Mouse (Mus musculus) kidney, adult 2 months (tissue): ENCODE results near the gene Prrt2. TPM values are rescaled to one million over a fixed set of nuclear protein-coding genes. Genes with fewer than 3 reads are reported as not detected.

ENCODE experiments used
- DNase-seq: peaks from one replicate; pipeline ENCODE4 v3.0.0; 2021
- H3K27ac ChIP-seq: fragments of 200-500 bp; 2 replicates; pipeline ENCODE4 v1.5.1; 2012; ENCODE audit warnings: low read depth, low read length, control low read depth, inconsistent platforms; ENCODE audit not compliant: insufficient read depth
- H3K27me3 ChIP-seq: fragments of 200-500 bp; replicated peaks from 2 replicates; pipeline ENCODE4 v1.6.1; 2012; ENCODE audit warnings: mild to moderate bottlenecking, moderate library complexity, low read length, inconsistent platforms; ENCODE audit not compliant: control insufficient read depth, insufficient read depth
- H3K36me3 ChIP-seq: fragments of 200-500 bp; 2 replicates; pipeline ENCODE4 v1.6.1; 2012; ENCODE audit warnings: mild to moderate bottlenecking, moderate library complexity, low read length, inconsistent platforms; ENCODE audit not compliant: control insufficient read depth, insufficient read depth
- H3K4me1 ChIP-seq: fragments of 200-500 bp; 2 replicates; pipeline ENCODE4 v1.6.1; 2011; ENCODE audit warnings: low read length; ENCODE audit not compliant: control insufficient read depth, insufficient read depth
- H3K4me3 ChIP-seq: fragments of 200-500 bp; 2 replicates; pipeline ENCODE4 v1.5.1; 2011; ENCODE audit warnings: mild to moderate bottlenecking, low read depth, low read length, control low read depth; ENCODE audit not compliant: insufficient read depth
- CTCF ChIP-seq: fragments of 200-500 bp; conservative IDR thresholded peaks from 2 replicates; pipeline ENCODE4 v1.5.1; 2011; ENCODE audit warnings: low read depth, mild to moderate bottlenecking, control low read depth, low read length, moderate library complexity, mixed read lengths; ENCODE audit not compliant: insufficient read depth, insufficient read length
- POLR2A ChIP-seq: fragments of 200-500 bp; IDR thresholded peaks from one replicate; pipeline ENCODE4 v1.6.1; 2011; ENCODE audit warnings: low read depth, low read length, control low read depth
- WGBS: fragments of 180-500 bp; shearing (Covaris S2); methylation state at CpG from one replicate; pipeline ENCODE4 v1.1.7; 2018; 5-methylcytosine and 5-hydroxymethylcytosine counted together
- polyA plus RNA-seq: library from polyadenylated mRNA; depleted of rRNA; stranded (reverse); fragments of >200 nt; gene quantifications from 2 replicates; pipeline ENCODE4 v1.2.3, GENCODE M21; 2012; rRNA removed

The Prrt2 gene
- polyA plus RNA-seq, 1 experiment = 3.6 TPM

GRCm38 (mm10) chr7:126978841-126979240 lies 42.2 kb downstream of the Prrt2 start:
- Histone ChIP-seq H3K27me3 (no peaks in the 10 kb centered on the region), H3K4me1 (peaks cover 4% of the 10 kb centered on the region), H3K4me3 (no peak overlapping the region), H3K36me3 (no peaks in the 10 kb centered on the region; the same call in none of the 2 replicates), H3K27ac (no peak overlapping the region)
- DNase-seq = no peak
- WGBS = 85% methylated on average over 6 of the region's 6 CpGs
- no peak for TF ChIP-seq POLR2A
- TF ChIP-seq CTCF = no peak

DNA sequence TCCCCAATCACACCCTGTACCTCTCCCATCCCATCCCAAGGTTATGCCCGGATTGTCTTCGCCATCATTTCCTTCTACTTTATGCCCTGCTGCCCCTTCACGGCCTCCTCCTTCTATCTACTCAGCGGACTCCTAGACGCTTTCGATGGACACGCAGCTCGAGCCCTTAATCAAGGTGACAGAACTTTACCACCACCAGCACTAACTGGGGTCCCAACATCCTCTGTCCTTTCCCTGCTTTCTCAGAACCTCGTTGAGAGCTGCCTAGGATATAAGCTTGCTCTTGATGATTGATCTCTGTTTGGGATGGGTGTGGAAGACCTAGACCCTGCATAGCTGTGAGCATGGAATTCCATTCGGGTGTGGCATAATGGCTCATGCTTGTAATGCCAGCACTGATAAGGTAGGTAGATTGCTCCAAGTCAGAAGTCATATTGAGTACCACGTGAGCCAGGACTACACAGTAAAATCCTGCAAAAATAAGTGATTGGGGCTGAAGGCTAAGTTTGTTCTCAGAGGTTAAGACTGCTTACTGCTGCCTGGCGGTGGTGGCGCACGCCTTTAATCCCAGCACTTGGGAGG lies 44.0 kb downstream of the Prrt2 start:
- H3K36me3 ChIP-seq = no peaks in the 10 kb centered on the region; the same call in none of the 2 replicates
- peaks cover 4% of the 10 kb centered on the region for H3K4me1 ChIP-seq
- no peak for TF ChIP-seq POLR2A
- no peak for TF ChIP-seq CTCF
- peak overlapping the region; percentile 58 for H3K27ac ChIP-seq
- peak; percentile 10 for DNase-seq
- WGBS = 23% methylated on average over 14 of the region's 14 CpGs
- H3K27me3 ChIP-seq = no peaks in the 10 kb centered on the region
- peak overlapping the region; percentile 88 for H3K4me3 ChIP-seq

DNA sequence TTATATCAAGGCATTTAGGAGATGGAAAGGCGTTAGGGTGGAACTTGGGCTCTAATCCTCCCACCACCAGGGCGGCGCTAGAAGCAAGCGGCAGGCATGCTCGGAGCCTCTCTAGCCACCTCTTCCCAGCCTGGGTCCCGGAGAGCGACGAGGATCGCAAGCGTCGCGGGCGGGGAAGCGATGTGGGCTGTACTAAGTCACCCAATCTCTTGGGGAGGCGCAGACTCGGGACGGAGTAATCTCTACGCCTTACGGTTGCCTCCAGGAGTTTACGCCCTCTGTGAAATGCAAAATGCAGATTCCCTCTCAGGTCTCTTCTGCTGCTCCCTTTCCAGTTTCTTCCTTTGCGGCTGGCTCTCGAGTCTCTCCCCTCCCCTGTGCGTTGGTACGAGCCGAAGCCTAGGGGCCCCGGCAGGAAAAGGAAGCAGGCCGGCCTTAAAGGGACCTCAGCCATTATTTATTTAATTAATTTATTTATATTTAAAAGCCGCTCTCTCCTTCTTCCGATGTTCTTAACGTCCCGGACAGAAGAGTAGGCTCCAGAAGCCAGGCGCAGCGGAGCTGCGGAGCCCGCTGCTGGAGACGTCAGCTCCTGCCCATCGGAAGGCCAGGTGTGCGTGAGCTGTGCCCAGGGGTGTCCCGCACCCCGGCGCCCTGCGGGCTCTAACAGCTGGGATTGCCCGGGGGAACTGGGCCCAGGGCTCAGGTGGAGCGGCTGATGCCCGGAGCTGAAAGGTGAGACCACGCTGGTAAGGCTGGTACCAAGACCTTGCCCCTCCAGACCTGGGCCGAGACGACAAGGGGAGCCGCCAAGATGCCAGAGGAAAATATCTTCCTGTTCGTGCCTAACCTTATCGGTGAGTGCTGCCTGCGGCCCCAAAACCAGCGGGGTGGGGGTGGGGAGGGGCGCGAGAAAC lies 44.8 kb downstream of the Prrt2 start, which contains the start of gene Cdiptos:
Gene Cdiptos, minus strand, starts transcription at position 149 of the 917 bp plus-strand sequence.
- DNase-seq = peak; percentile 97
- peak within 1 kb of the TSS; percentile 100 for H3K27ac ChIP-seq

GRCm38 (mm10) chr7:126975893-126975949 lies 45.3 kb downstream of the Prrt2 start, which contains the start of gene Cdipt:
TSS of gene Cdipt (plus strand) at chr7:126975914.
- H3K36me3 ChIP-seq = no peaks in the 10 kb centered on the region; the same call in none of the 2 replicates
- 0% methylated on average over 1 of the region's 1 CpGs for WGBS

More for the DNA sequence above, 44.8 kb downstream of the Prrt2 start, which contains the start of gene Cdiptos:
- under 1% methylated on average over 55 of the region's 55 CpGs for WGBS
- Histone ChIP-seq H3K4me3 (peak within 1 kb of the TSS; percentile 88), H3K27me3 (no peaks in the 10 kb centered on the region), H3K36me3 (no peaks in the 10 kb centered on the region; the same call in none of the 2 replicates), H3K4me1 (peaks cover 4% of the 10 kb centered on the region)
- TF ChIP-seq POLR2A (no peak), CTCF (peak; percentile 94)

GRCm38 (mm10) chr7:126975493-126975892 lies 45.5 kb downstream of the Prrt2 start:
- DNase-seq = no peak
- no peaks in the 10 kb centered on the region; the same call in none of the 2 replicates for H3K36me3 ChIP-seq
- peaks cover 4% of the 10 kb centered on the region for H3K4me1 ChIP-seq
- H3K27me3 ChIP-seq = no peaks in the 10 kb centered on the region
- peak overlapping the region; percentile 32 for H3K4me3 ChIP-seq
- TF ChIP-seq CTCF (no peak), POLR2A (no peak)
- H3K27ac ChIP-seq = peak overlapping the region; percentile 33; the same call in 1 of the 2 replicates
- 9% methylated on average over 8 of the region's 8 CpGs for WGBS

More at GRCm38 (mm10) chr7:126975893-126975949, 45.3 kb downstream of the Prrt2 start, which contains the start of gene Cdipt:
- TF ChIP-seq CTCF = no peak
- no peak for TF ChIP-seq POLR2A
- peak within 1 kb of the TSS; percentile 88 for H3K4me3 ChIP-seq
- H3K27me3 ChIP-seq = no peaks in the 10 kb centered on the region
- DNase-seq = no peak
- peak within 1 kb of the TSS; percentile 100 for H3K27ac ChIP-seq
- peaks cover 4% of the 10 kb centered on the region for H3K4me1 ChIP-seq

Other genes starting within 250 kb of the Prrt2 start
- gene Ypel3, start 244.3 kb downstream of the Prrt2 start, polyA plus RNA-seq = 290 and 371 TPM in 2 replicates
- gene Tbx6, start 239.7 kb downstream of the Prrt2 start, polyA plus RNA-seq = 2.1 and 2.2 TPM in 2 replicates
- gene Ppp4c, start 228.7 kb downstream of the Prrt2 start, polyA plus RNA-seq = 135 and 145 TPM in 2 replicates
- 4.2 and 6.3 TPM in 2 replicates for gene Fam57b, start 223.5 kb downstream of the Prrt2 start, polyA plus RNA-seq
- gene 4930451I11Rik, start 189.6 kb downstream of the Prrt2 start, polyA plus RNA-seq = 0.46 TPM in 1 of 2 replicates, not detected in the other
- gene Doc2a, start 173.8 kb downstream of the Prrt2 start, polyA plus RNA-seq = 0.15 and 0.33 TPM in 2 replicates
- gene Hirip3, start 159.2 kb downstream of the Prrt2 start, polyA plus RNA-seq = 4.2 and 6.6 TPM in 2 replicates
- 39.6 and 47.0 TPM in 2 replicates for gene Ino80e, start 158.8 kb downstream of the Prrt2 start, polyA plus RNA-seq
- gene Taok2, start 136.5 kb downstream of the Prrt2 start, polyA plus RNA-seq = 56.5 and 75.2 TPM in 2 replicates
- 90.8 and 113 TPM in 2 replicates for gene Tmem219, start 98.3 kb downstream of the Prrt2 start, polyA plus RNA-seq
- gene Kctd13, start 92.3 kb downstream of the Prrt2 start, polyA plus RNA-seq = 21.4 and 21.9 TPM in 2 replicates
- gene Asphd1, start 71.6 kb downstream of the Prrt2 start, polyA plus RNA-seq = 0.19 TPM in 1 of 2 replicates, not detected in the other
- gene Sez6l2, start 70.6 kb downstream of the Prrt2 start, polyA plus RNA-seq = 1.2 and 1.4 TPM in 2 replicates
- gene Cdipt, start 45.3 kb downstream of the Prrt2 start, polyA plus RNA-seq = 237 and 284 TPM in 2 replicates
- 0.74 and 1.1 TPM in 2 replicates for gene Cdiptos, start 45.1 kb downstream of the Prrt2 start, polyA plus RNA-seq
- gene Mvp, start 6.6 kb downstream of the Prrt2 start, polyA plus RNA-seq = 56.9 and 66.9 TPM in 2 replicates
- 0.91 and 1.3 TPM in 2 replicates for gene Pagr1b, start 4.7 kb downstream of the Prrt2 start, polyA plus RNA-seq
- 2.8 and 17.6 TPM in 2 replicates for gene Pagr1a, start 3.9 kb downstream of the Prrt2 start, polyA plus RNA-seq
- gene Gm42742, start 114 bp downstream of the Prrt2 start, polyA plus RNA-seq = 21.2 and 28.9 TPM in 2 replicates
- gene Maz, start 5.8 kb upstream of the Prrt2 start, polyA plus RNA-seq = 97.9 and 115 TPM in 2 replicates
- gene Kif22, start 21.3 kb upstream of the Prrt2 start, polyA plus RNA-seq = 0.67 and 0.73 TPM in 2 replicates
- gene Zg16, start 66.1 kb upstream of the Prrt2 start, polyA plus RNA-seq = not detected in 2 replicates
- 4.2 and 7.7 TPM in 2 replicates for gene AI467606, start 70.1 kb upstream of the Prrt2 start, polyA plus RNA-seq
- 127 and 137 TPM in 2 replicates for gene Qprt, start 101.0 kb upstream of the Prrt2 start, polyA plus RNA-seq
- 2.7 and 5.2 TPM in 2 replicates for gene Spn, start 116.6 kb upstream of the Prrt2 start, polyA plus RNA-seq
- 26.9 and 33.6 TPM in 2 replicates for gene Cd2bp2, start 174.8 kb upstream of the Prrt2 start, polyA plus RNA-seq
- gene Tbc1d10b, start 187.3 kb upstream of the Prrt2 start, polyA plus RNA-seq = 26.8 and 28.5 TPM in 2 replicates
- gene Mylpf, start 187.7 kb upstream of the Prrt2 start, polyA plus RNA-seq = 0.33 and 90.1 TPM in 2 replicates
- gene Zfp553, start 211.8 kb upstream of the Prrt2 start, polyA plus RNA-seq = 7.9 and 9.6 TPM in 2 replicates
- gene Sept1, start 211.9 kb upstream of the Prrt2 start, polyA plus RNA-seq = 24.1 and 38.4 TPM in 2 replicates
- gene Zfp771, start 223.1 kb upstream of the Prrt2 start, polyA plus RNA-seq = 48.4 and 85.5 TPM in 2 replicates
- gene Dctpp1, start 239.5 kb upstream of the Prrt2 start, polyA plus RNA-seq = 68.9 and 70.5 TPM in 2 replicates